Mouse (Mus musculus) ES-CJ7 (cell line): ENCODE data around the gene Asna1.

ENCODE experiments used
- DNase-seq: peaks from one replicate; pipeline ENCODE4 v3.0.0; 2011; ENCODE audit warnings: low read depth, low spot score

Gene Asna1

GRCm38 (mm10) chr8:84990349-84990748 is 34.7 kb downstream of the Asna1 start, which contains the start of gene Hook2:
Gene Hook2, plus strand, starts transcription at chr8:84990603.
- peak; percentile 100 for DNase-seq

- DNase-seq, result peak; percentile 97
Observed at GRCm38 (mm10) chr8:84989810-84990209, 35.3 kb downstream of the Asna1 start.

GRCm38 (mm10) chr8:84989311-84989731 is 35.8 kb downstream of the Asna1 start:
- peak; percentile 89 for DNase-seq

GRCm38 (mm10) chr8:84987903-84988302 is 37.2 kb downstream of the Asna1 start:
- peak; percentile 59 for DNase-seq

DNA sequence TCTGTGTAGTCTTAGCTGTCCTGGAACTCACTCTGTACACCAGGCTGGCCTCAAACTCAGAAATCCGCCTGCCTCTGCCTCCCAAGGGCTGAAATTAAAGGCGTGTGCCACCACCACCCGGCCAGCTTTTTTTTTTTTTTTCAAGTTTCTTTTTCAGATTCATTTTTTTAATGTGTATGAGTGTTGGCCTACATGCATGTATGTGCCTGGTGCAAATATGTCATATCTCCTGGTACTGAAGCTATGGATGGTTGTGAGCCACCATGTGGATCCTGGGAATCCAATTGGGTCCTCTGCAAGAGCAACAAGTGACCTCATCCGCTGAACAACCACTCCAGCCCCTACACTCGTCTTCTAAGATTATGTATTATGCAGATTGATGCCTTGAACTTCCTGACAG is 37.7 kb downstream of the Asna1 start:
- DNase-seq, result no peak

DNA sequence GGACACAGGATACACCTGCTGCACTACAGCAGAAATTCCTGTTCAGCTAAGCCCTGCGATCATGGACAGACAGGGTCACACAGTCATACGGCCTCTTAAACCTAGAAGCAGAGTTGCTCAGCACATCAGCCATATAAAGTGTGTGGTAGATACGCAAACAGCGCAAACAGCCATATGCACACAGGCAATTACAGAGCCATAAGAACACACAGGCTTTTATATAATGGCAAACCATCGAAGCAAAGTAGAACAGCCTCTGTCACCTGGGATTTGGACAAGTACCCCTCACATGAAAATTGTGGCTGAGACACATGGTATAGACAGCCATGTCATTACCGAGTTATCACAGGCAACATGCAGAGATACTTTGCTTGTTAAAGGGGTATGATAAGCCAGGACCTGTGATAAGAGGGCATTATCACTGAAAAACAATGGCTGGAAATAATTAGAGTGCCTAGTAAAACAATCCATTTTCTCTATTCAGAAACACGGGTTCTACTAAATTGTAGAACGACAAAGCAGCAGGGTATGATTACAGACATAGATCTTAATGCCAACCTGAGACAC is 38.6 kb downstream of the Asna1 start:
- no peak for DNase-seq

DNA sequence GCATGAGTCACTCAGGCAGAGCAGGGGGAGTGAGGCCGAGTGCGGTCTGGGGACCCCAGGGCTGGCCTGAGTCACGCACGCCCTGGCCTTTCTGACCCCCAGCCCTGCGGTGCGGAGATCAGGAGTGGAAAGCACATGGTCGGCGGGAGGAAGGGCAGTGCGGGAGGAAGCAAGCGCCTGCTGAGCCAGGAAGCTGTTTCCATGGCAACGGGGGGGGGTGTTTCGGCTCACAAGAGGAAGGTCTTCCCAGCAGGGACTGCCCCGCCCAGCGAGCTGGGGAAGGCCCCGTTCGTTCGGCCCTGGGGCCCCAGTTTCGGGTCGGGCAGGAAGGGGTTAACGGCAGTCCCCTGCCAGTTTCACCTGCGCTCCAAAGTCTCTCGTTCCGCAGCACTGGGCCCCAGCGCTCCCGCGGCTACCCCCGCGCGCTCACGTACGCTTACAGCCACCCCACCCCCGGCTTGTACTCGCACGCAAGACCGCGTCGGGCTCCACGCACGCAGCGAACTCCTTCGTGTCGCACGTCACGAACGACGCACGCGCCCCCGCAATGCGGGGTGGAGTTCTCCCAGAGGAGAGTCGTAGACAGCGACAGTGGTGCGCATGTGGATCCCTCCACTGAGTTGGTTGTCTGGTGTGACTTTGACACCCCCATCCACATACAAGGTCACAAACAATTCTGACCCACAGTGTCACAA is 39.2 kb downstream of the Asna1 start:
- peak; percentile 98 for DNase-seq

DNA sequence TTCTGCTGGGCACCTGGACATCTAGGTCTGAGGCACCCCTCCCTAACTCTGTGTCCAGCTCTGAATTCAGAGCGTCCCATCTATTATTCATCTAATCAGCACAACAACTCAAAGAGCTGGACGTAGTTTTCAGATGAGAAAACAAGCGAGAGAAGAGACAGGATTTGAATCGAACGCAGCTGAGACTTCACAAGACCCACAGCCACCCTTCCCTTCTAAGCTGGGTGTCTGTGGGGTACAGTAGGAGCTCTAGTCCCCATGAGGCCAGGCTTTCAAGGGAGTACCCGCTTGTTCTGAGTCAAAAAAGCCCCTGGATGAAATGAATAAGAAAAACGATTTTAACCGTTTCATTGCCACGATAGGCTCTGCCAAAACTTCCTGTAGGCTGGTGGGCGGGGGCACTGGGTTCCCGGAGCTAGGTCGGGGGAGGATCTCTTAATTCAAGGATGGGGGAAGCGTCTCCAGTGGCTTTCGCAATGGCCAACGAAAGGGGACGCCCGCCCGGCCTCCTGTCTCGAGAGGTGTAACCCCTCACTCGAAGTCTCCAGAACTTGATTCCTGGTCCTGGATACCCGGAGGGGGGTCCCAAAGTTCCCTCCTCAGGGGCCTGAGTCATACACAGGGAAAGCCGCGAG is 39.9 kb downstream of the Asna1 start:
- peak; percentile 56 for DNase-seq

DNA sequence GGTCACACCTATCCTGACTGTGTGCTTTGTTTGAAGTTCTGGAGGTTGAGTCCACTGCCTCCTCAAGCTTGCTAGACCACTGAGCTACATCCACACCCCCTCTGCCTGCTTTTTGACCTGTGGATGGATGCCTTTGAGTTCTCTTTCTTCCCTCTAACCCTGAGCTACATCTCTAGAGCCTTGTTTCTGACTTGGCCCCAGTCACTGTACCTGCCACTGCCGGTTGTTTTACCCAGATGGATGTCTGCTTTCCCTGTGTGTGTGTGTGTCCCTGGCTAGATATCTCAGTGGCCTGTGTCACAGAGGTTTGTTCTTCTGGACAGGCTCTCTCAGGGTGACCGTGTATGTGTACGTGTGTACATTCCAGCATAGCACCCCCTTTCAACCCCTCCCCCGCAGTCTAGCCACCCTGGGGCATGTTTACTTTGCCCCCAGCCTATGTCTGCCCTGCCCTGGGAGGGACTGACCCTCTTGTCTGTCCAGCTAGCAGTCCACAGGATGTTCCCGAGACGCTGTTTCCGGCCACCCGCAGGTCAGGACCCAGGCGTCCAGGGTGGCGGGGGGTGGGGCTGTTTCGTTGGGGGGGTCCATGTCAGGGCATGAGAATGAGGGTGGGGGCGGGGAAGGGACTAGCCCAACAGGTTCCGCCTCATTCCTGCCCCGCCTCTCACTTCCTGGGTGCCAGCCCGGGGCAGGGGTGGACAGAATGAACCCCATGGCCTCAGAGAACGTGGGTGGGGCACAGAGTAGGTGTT is 40.6 kb downstream of the Asna1 start:
- DNase-seq, result no peak

GRCm38 (mm10) chr8:84982499-84983011 is 42.5 kb downstream of the Asna1 start:
- DNase-seq, result no peak

GRCm38 (mm10) chr8:84981644-84982498 is 43.2 kb downstream of the Asna1 start:
- DNase-seq, result no peak

DNA sequence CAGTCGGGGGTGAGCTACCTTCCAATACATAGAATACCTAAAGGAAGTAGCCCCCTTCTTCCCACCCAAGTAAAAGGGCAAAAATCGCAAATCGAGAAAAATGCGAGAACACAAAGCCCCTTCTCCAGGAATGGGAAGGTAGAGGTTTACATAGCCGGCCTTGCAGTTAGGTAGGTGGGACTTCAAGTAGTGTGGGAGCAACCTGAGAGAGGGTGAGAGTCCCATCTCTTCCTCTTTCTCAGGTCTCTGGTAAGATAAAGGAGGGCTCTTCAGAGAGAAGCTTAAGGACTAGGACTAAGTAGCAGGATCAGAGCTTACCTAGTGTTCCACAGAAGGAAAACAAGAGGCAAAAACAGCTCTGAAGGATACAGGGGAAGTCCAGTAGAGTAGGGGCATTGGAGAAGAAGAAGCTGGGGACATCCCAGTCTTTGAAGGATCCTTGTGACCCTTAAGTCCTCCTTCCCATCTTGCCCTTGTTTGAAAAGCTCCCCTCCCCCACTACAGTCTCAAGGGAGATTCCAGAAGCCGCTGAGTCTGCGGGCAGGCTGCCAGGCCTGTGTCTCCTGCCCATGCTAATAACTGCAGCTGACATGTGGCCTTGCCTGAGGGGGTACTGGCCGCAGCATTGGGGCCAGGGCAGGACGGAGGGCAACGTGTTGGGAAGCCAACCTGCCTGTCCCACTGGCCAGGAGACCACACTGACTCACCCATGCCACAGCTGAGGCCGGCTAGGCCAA is 44.3 kb downstream of the Asna1 start:
- no peak for DNase-seq

- peak; percentile 98 for DNase-seq
Observed at GRCm38 (mm10) chr8:84979599-84980421, 45.3 kb downstream of the Asna1 start.

GRCm38 (mm10) chr8:84978248-84978940 is 46.7 kb downstream of the Asna1 start, which contains the start of gene Junb:
Gene Junb, minus strand, starts transcription at chr8:84978718.
- DNase-seq, result peak; percentile 94

GRCm38 (mm10) chr8:84977435-84978247 is 47.4 kb downstream of the Asna1 start:
- peak; percentile 77 for DNase-seq

- no peak for DNase-seq
Observed at GRCm38 (mm10) chr8:84976763-84977434, 48.2 kb downstream of the Asna1 start.

DNA sequence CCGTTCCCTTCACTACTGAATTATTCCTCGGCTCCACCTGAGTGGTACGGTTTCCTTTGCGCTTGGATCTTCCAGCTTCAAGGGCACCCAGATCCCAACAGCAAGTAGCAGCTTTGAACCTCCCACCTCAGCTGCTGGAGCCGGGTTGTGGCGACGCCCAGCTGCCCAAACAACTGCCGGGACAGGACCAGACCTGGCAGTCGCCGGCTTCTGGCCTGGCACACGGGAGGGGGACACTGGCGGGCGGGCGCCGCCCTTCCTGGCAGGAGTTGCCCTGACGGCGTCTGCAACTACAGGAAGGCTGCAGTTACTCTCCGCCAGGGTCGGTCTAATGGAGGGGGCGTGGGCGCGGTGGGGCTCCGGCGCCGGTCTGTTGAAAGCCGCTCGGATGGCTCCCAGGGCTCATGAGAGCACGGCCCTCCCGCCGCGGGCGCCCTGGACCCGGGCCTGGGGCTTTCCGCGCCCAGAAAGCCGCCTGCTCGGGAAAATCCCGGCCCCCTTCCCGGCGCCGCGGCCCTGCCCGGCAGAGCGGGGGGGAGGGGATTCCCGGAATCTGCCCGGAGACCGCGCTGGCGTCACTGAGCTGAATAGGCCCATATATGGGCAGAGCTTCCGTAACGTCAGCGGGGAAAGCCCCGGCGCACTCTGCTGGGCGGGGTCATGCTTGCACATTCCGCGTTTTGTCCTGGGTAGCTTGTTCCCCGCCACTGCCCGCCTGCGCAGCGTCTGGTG is 48.9 kb downstream of the Asna1 start:
- DNase-seq, result peak; percentile 99
